Mouse (Mus musculus) heart, adult 2 months (tissue): Measurements from ENCODE around the gene Aebp1.

Experiments used
- CTCF ChIP-seq: fragments of 200-600 bp; IDR thresholded peaks from 2 replicates; pipeline ENCODE4 v1.8.1; 2022; ENCODE audit warnings: antibody characterized with exemption, mild to moderate bottlenecking, moderate library complexity
- EP300 ChIP-seq: fragments of 200-500 bp; IDR thresholded peaks from 2 replicates; pipeline ENCODE4 v1.6.1; 2011; ENCODE audit warnings: low read depth, low read length, control low read depth; ENCODE audit not compliant: insufficient read depth
- POLR2A ChIP-seq: fragments of 200-500 bp; IDR thresholded peaks from 2 replicates; pipeline ENCODE4 v1.6.1; 2011; ENCODE audit warnings: mild to moderate bottlenecking, low read depth, low read length, control low read depth; ENCODE audit not compliant: insufficient read depth

GRCm38 (mm10) chr11:5916178-5916548 lies 54.4 kb downstream of the Aebp1 start:
- TF ChIP-seq POLR2A (peak; percentile 43; the same call in 1 of the 2 replicates), CTCF (no peak), EP300 (peak; percentile 35; the same call in 1 of the 2 replicates)
